Mouse (Mus musculus) neural tube, embryonic 14.5 days (tissue): ENCODE results near the gene Il1rapl1. TPM values are rescaled to one million over a fixed set of nuclear protein-coding genes. Genes with fewer than 3 reads are reported as not detected.
A peak's percentile ranks its signal among the peaks of the same experiment; 100 is the strongest.
"Not testable (repeated sequence)": the region's sequence is repeated elsewhere in the genome, so short reads cannot be mapped to it uniquely, and the experiment has no call there.

Experiments used
- ATAC-seq: fragments of 200-750 bp; cut with Nextera tagmentation; 2 replicates; pipeline ENCODE4 v1.8.0; 2017; ENCODE audit warnings: low read depth, mild to moderate bottlenecking, moderate TSS enrichment, moderate library complexity
- H3K27ac ChIP-seq: fragments of 300-500 bp; sonication (generic); 2 replicates; pipeline ENCODE4 v1.5.1; 2014; ENCODE audit warnings: low read depth, mild to moderate bottlenecking, control low read depth, low read length, moderate library complexity, mixed read lengths
- H3K27me3 ChIP-seq: fragments of 300-500 bp; sonication (generic); 2 replicates; pipeline ENCODE4 v1.6.1; 2014; ENCODE audit warnings: low read length; ENCODE audit not compliant: control insufficient read depth, insufficient read depth
- H3K36me3 ChIP-seq: fragments of 300-500 bp; sonication (generic); 2 replicates; pipeline ENCODE4 v1.6.1; 2014; ENCODE audit warnings: low read length, mixed read lengths; ENCODE audit not compliant: control insufficient read depth, insufficient read depth
- H3K4me1 ChIP-seq: fragments of 300-500 bp; sonication (generic); 2 replicates; pipeline ENCODE4 v1.6.1; 2014; ENCODE audit warnings: low read length; ENCODE audit not compliant: control insufficient read depth, insufficient read depth
- H3K4me2 ChIP-seq: fragments of 300-500 bp; sonication (generic); 2 replicates; pipeline ENCODE4 v1.6.1; 2014; ENCODE audit warnings: mild to moderate bottlenecking, low read depth, low read length, control low read depth
- H3K4me3 ChIP-seq: fragments of 300-500 bp; sonication (generic); 2 replicates; pipeline ENCODE4 v1.5.1; 2014; ENCODE audit warnings: low read depth, low read length, control low read depth, mixed read lengths
- H3K9ac ChIP-seq: fragments of 300-500 bp; sonication (generic); replicated peaks from 2 replicates; pipeline ENCODE4 v1.6.1; 2014; ENCODE audit warnings: low read depth, mild to moderate bottlenecking, control low read depth, low read length, mixed read lengths
- H3K9me3 ChIP-seq: fragments of 300-500 bp; sonication (generic); 2 replicates; pipeline ENCODE4 v1.6.1; 2016; ENCODE audit warnings: low read length; ENCODE audit not compliant: control insufficient read depth
- WGBS: fragments of 180-500 bp; shearing (Covaris S2); extraction: QIAGEN DNeasy Blood & Tissue Kit; methylation state at CpG from one replicate; pipeline ENCODE4 v1.1.7; 2014; 5-methylcytosine and 5-hydroxymethylcytosine counted together
- polyA plus RNA-seq: library from polyadenylated mRNA; unstranded; fragments of >200 nt; fragmentation: Nextera tagmentation; extraction: Ambion mirVana; gene quantifications from 2 replicates; pipeline ENCODE4 v1.2.1, GENCODE M21; 2014

The Il1rapl1 gene
- polyA plus RNA-seq, 1 experiment from 2014 or later, result 10.3 TPM

- H3K9me3 ChIP-seq, H3K36me3 ChIP-seq, H3K4me3 ChIP-seq, H3K4me1 ChIP-seq, H3K27me3 ChIP-seq, H3K4me2 ChIP-seq, H3K27ac ChIP-seq, H3K9ac ChIP-seq, ATAC-seq: not testable (repeated sequence)
- 61% methylated on average over 11 of the region's 11 CpGs for WGBS
Observed at GRCm38 (mm10) chrX:87238191-87238590, 877.3 kb downstream of the Il1rapl1 start.

- Histone ChIP-seq H3K4me2 (no peak overlapping the region), H3K9ac (no peak overlapping the region), H3K36me3 (no peaks in the 10 kb centered on the region), H3K27ac (no peak overlapping the region), H3K9me3 (no peaks in the 10 kb centered on the region), H3K4me1 (no peaks in the 10 kb centered on the region), H3K27me3 (no peaks in the 10 kb centered on the region), H3K4me3 (no peak overlapping the region)
- peak; percentile 69 for ATAC-seq
Observed at GRCm38 (mm10) chrX:87225280-87225679, 890.2 kb downstream of the Il1rapl1 start.

GRCm38 (mm10) chrX:87002296-87002695, 1113.1 kb downstream of the Il1rapl1 start:
- Histone ChIP-seq H3K36me3 (no peaks in the 10 kb centered on the region), H3K27me3 (no peaks in the 10 kb centered on the region), H3K27ac (no peak overlapping the region), H3K9ac (no peak overlapping the region), H3K9me3 (no peaks in the 10 kb centered on the region), H3K4me1 (no peaks in the 10 kb centered on the region), H3K4me3 (no peak overlapping the region), H3K4me2 (no peak overlapping the region)
- ATAC-seq, result no peak

- H3K9ac ChIP-seq, result no peak overlapping the region
- no peak; the same call in 1 of the 2 replicates for ATAC-seq
- no peak overlapping the region for H3K27ac ChIP-seq
- no peak overlapping the region for H3K4me2 ChIP-seq
- H3K36me3 ChIP-seq, result no peaks in the 10 kb centered on the region
- 27% methylated on average over 1 of the region's 1 CpGs for WGBS
- H3K4me3 ChIP-seq, result no peak overlapping the region
- H3K4me1 ChIP-seq, result no peaks in the 10 kb centered on the region
- H3K27me3 ChIP-seq, result no peaks in the 10 kb centered on the region
- H3K9me3 ChIP-seq, result no peaks in the 10 kb centered on the region
Observed at GRCm38 (mm10) chrX:86955126-86955525, 1160.3 kb downstream of the Il1rapl1 start.

- peak; percentile 51; the same call in 1 of the 2 replicates for ATAC-seq
- H3K27me3 ChIP-seq, result no peaks in the 10 kb centered on the region
- 69% methylated on average over 1 of the region's 1 CpGs for WGBS
Observed at GRCm38 (mm10) chrX:86954614-86955013, 1160.8 kb downstream of the Il1rapl1 start.

GRCm38 (mm10) chrX:86950940-86951339, 1164.5 kb downstream of the Il1rapl1 start:
- Histone ChIP-seq H3K4me3 (no peak overlapping the region), H3K9me3 (no peaks in the 10 kb centered on the region), H3K27me3 (no peaks in the 10 kb centered on the region), H3K4me1 (no peaks in the 10 kb centered on the region), H3K36me3 (no peaks in the 10 kb centered on the region), H3K9ac (no peak overlapping the region), H3K27ac (no peak overlapping the region), H3K4me2 (no peak overlapping the region)
- no peak for ATAC-seq
- WGBS, result 53% methylated on average over 2 of the region's 2 CpGs

More at GRCm38 (mm10) chrX:86954614-86955013, 1160.8 kb downstream of the Il1rapl1 start:
- no peaks in the 10 kb centered on the region for H3K9me3 ChIP-seq
- H3K4me3 ChIP-seq, result no peak overlapping the region
- no peak overlapping the region for H3K9ac ChIP-seq
- H3K36me3 ChIP-seq, result no peaks in the 10 kb centered on the region
- no peaks in the 10 kb centered on the region for H3K4me1 ChIP-seq
- H3K4me2 ChIP-seq, result no peak overlapping the region
- no peak overlapping the region for H3K27ac ChIP-seq

- no peaks in the 10 kb centered on the region for H3K4me1 ChIP-seq
- no peak for ATAC-seq
Observed at GRCm38 (mm10) chrX:86949112-86949511, 1166.3 kb downstream of the Il1rapl1 start.

GRCm38 (mm10) chrX:86854835-86855234, 1260.6 kb downstream of the Il1rapl1 start:
- H3K27me3 ChIP-seq, result no peaks in the 10 kb centered on the region
- no peak overlapping the region for H3K4me3 ChIP-seq
- H3K4me1 ChIP-seq, result no peaks in the 10 kb centered on the region
- H3K9ac ChIP-seq, result no peak overlapping the region
- no peaks in the 10 kb centered on the region for H3K36me3 ChIP-seq
- H3K9me3 ChIP-seq, result no peaks in the 10 kb centered on the region
- WGBS, result 52% methylated on average over 2 of the region's 2 CpGs
- no peak overlapping the region for H3K27ac ChIP-seq
- ATAC-seq, result no peak
- H3K4me2 ChIP-seq, result no peak overlapping the region

More at GRCm38 (mm10) chrX:86949112-86949511, 1166.3 kb downstream of the Il1rapl1 start:
- Histone ChIP-seq H3K9me3 (no peaks in the 10 kb centered on the region), H3K36me3 (no peaks in the 10 kb centered on the region), H3K4me2 (no peak overlapping the region), H3K27me3 (no peaks in the 10 kb centered on the region), H3K27ac (no peak overlapping the region), H3K4me3 (no peak overlapping the region), H3K9ac (no peak overlapping the region)

- Histone ChIP-seq H3K4me2 (no peak overlapping the region), H3K4me1 (no peaks in the 10 kb centered on the region), H3K9ac (no peak overlapping the region), H3K9me3 (no peaks in the 10 kb centered on the region), H3K27ac (no peak overlapping the region), H3K27me3 (no peaks in the 10 kb centered on the region), H3K4me3 (no peak overlapping the region), H3K36me3 (no peaks in the 10 kb centered on the region)
- ATAC-seq, result no peak
- WGBS, result 77% methylated on average over 3 of the region's 3 CpGs
Observed at GRCm38 (mm10) chrX:86808218-86808617, 1307.2 kb downstream of the Il1rapl1 start.

GRCm38 (mm10) chrX:86802725-86803124, 1312.7 kb downstream of the Il1rapl1 start:
- Histone ChIP-seq H3K9me3 (no peaks in the 10 kb centered on the region), H3K4me3 (no peak overlapping the region), H3K4me2 (no peak overlapping the region), H3K9ac (no peak overlapping the region), H3K36me3 (no peaks in the 10 kb centered on the region), H3K27me3 (no peaks in the 10 kb centered on the region), H3K27ac (no peak overlapping the region), H3K4me1 (no peaks in the 10 kb centered on the region)
- 63% methylated on average over 2 of the region's 2 CpGs for WGBS
- no peak for ATAC-seq
